ENCODE assay signal across 23 mouse cellular contexts in the genomic region with DNA sequence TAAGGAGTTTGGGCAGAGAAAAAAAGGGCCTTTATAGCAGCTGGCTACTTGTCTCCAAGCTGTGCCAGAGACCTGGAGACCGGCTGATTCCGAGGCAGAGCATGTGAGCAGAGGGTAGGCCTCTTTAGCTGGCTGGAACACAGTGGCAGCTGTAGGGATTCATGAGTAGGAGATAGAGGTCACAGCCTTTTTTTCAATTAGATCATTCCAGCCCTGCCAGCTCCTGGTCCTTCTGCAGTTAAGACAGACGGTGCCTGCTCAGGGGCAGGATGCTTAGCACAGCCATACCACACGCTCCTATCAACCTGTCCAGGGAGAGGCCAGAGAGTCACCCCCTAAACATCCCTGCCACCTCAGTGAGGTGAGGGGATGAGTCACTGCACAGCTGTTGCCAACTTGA.
"Had no signal": no experiment of that assay in that cellular context is flagged by ENCODE, and none has a peak within 500 bp of the region (broad histone marks: within the 10 kb centered on the region; RNA-seq: fewer than 3 reads in every experiment).

No protein-coding gene starts in this region.

- H3K4me3 ChIP-seq: left cerebral cortex, adult 2 months; limb, embryonic 10.5 days; limb, embryonic 13.5 days; liver, embryonic 12.5 days; liver, embryonic 15.5 days; lung, embryonic 15.5 days; myocyte; neural tube, embryonic 13.5 days; stomach, embryonic 15.5 days had no signal

- H3K9ac ChIP-seq: limb, embryonic 13.5 days; liver, embryonic 12.5 days; liver, embryonic 15.5 days; lung, embryonic 15.5 days; neural tube, embryonic 13.5 days; stomach, embryonic 15.5 days had no signal

- H3K9me3 ChIP-seq: limb, embryonic 10.5 days; limb, embryonic 13.5 days; liver, embryonic 12.5 days; liver, embryonic 15.5 days; lung, embryonic 15.5 days; neural tube, embryonic 13.5 days; stomach, embryonic 15.5 days had no signal

- ATAC-seq: intestine, embryonic 16.5 days; liver, embryonic 12.5 days had no signal

- H3K27ac ChIP-seq: left cerebral cortex, adult 2 months; limb, embryonic 10.5 days; limb, embryonic 13.5 days; liver, embryonic 12.5 days; liver, embryonic 15.5 days; lung, embryonic 15.5 days; macrophage; neural tube, embryonic 13.5 days; stomach, embryonic 15.5 days had no signal

- H3K4me2 ChIP-seq: limb, embryonic 13.5 days; liver, embryonic 12.5 days; liver, embryonic 15.5 days; lung, embryonic 15.5 days; neural tube, embryonic 13.5 days; stomach, embryonic 15.5 days had no signal

- H3K4me1 ChIP-seq: limb, embryonic 10.5 days; liver, embryonic 12.5 days; liver, embryonic 15.5 days; lung, embryonic 15.5 days; neural tube, embryonic 13.5 days; stomach, embryonic 15.5 days had no signal

- H3K36me3 ChIP-seq: limb, embryonic 10.5 days; limb, embryonic 13.5 days; liver, embryonic 12.5 days; liver, embryonic 15.5 days; lung, embryonic 15.5 days; neural tube, embryonic 13.5 days; stomach, embryonic 15.5 days had no signal

- H3K27me3 ChIP-seq: limb, embryonic 13.5 days; liver, embryonic 12.5 days; liver, embryonic 15.5 days; lung, embryonic 15.5 days; neural tube, embryonic 13.5 days; stomach, embryonic 15.5 days had no signal

- DNase-seq: kidney, adult 18-20 months; kidney, adult 9 months; kidney, postnatal 10 days; kidney, postnatal 36 days; layer of hippocampus, postnatal 36 days; liver; lung, adult 18-20 months; midbrain, embryonic 14.5 days; retina, postnatal 1 day; right cerebral cortex, postnatal 25 days; spleen, adult 18-20 months; thymus, postnatal 25 days had no signal
